In genomic region chr5:125381954-125382672, GRCm38 (mm10) we compare ENCODE assay signal across 14 mouse cellular contexts. TPM values are rescaled to one million over a fixed set of nuclear protein-coding genes. Genes with fewer than 3 reads are reported as not detected.
DNase-seq lines count a peak whose midpoint lies in the region; ATAC-seq and TF ChIP-seq lines count a peak whose summit lies in the region.
"Had no signal": no experiment of that assay in that cellular context is flagged by ENCODE, and none has a peak within 500 bp of the region (broad histone marks: within the 10 kb centered on the region; RNA-seq: fewer than 3 reads in every experiment).

No protein-coding gene starts in this region.

- intact Hi-C loops in left cerebral cortex, postnatal 10 days (cut with DNase I) = no loop called here

- H3K4me3 ChIP-seq in heart, embryonic 12.5 days = no peak overlapping the region
- no peak overlapping the region for H3K4me3 ChIP-seq in midbrain, embryonic 11.5 days (ENCODE audit: low read depth, low read length)
- H3K4me3 ChIP-seq in midbrain, embryonic 14.5 days (replicated peaks; ENCODE audit: low read depth, low read length) = no peak overlapping the region
- H3K4me3 ChIP-seq in intestine, postnatal 0 days (ENCODE audit: low read depth, low read length) = no peak overlapping the region
- H3K4me3 ChIP-seq: erythroblast, embryonic 14.5 days; heart, embryonic 15.5 days; midbrain, embryonic 15.5 days; neural tube, embryonic 13.5 days had no signal

- peaks cover 22% of the 10 kb centered on the region for H3K36me3 ChIP-seq in heart, embryonic 12.5 days
- peaks cover 11% of the 10 kb centered on the region for H3K36me3 ChIP-seq in midbrain, embryonic 11.5 days (ENCODE audit: control insufficient read depth, insufficient read depth, low read length)
- H3K36me3 ChIP-seq in midbrain, embryonic 14.5 days (ENCODE audit: control insufficient read depth, insufficient read depth, low read length) = peaks cover 21% of the 10 kb centered on the region
- peaks cover 18% of the 10 kb centered on the region for H3K36me3 ChIP-seq in intestine, postnatal 0 days (ENCODE audit: control insufficient read depth, insufficient read depth)

- TF ChIP-seq CTCF in intestine, postnatal 0 days (IDR thresholded peaks at IDR 0.05; ENCODE audit: low read depth) = no peak

- no peak overlapping the region for H3K27ac ChIP-seq in heart, embryonic 12.5 days (ENCODE audit: poor library complexity, severe bottlenecking)
- no peak overlapping the region for H3K27ac ChIP-seq in midbrain, embryonic 11.5 days (ENCODE audit: low read depth, low read length)
- H3K27ac ChIP-seq in midbrain, embryonic 14.5 days (replicated peaks; ENCODE audit: low read depth, low read length) = no peak overlapping the region
- no peak overlapping the region for H3K27ac ChIP-seq in intestine, postnatal 0 days (ENCODE audit: low read depth, low read length)
- H3K27ac ChIP-seq: kidney, postnatal 0 days; midbrain, embryonic 15.5 days; neural tube, embryonic 13.5 days had no signal

- peaks cover 14% of the 10 kb centered on the region for H3K4me1 ChIP-seq in heart, embryonic 12.5 days (replicated peaks)
- no peaks in the 10 kb centered on the region for H3K4me1 ChIP-seq in midbrain, embryonic 11.5 days (ENCODE audit: control insufficient read depth, insufficient read depth, low read length)
- H3K4me1 ChIP-seq in midbrain, embryonic 14.5 days (ENCODE audit: control insufficient read depth, insufficient read depth, low read length) = peaks cover 15% of the 10 kb centered on the region
- no peaks in the 10 kb centered on the region for H3K4me1 ChIP-seq in intestine, postnatal 0 days (replicated peaks; ENCODE audit: control insufficient read depth, insufficient read depth, low read length)

- 72% methylated on average over 5 of the region's 5 CpGs for WGBS in heart, embryonic 12.5 days
- 84% methylated on average over 5 of the region's 5 CpGs for WGBS in midbrain, embryonic 11.5 days
- 83% methylated on average over 5 of the region's 5 CpGs for WGBS in midbrain, embryonic 14.5 days
- 71% methylated on average over 5 of the region's 5 CpGs for WGBS in intestine, postnatal 0 days

- no peak overlapping the region for H3K9ac ChIP-seq in heart, embryonic 12.5 days
- H3K9ac ChIP-seq in midbrain, embryonic 11.5 days (ENCODE audit: low read length) = no peak overlapping the region
- no peak overlapping the region for H3K9ac ChIP-seq in midbrain, embryonic 14.5 days (replicated peaks; ENCODE audit: low read length)
- no peak overlapping the region for H3K9ac ChIP-seq in intestine, postnatal 0 days (ENCODE audit: low read depth, low read length)
- H3K9ac ChIP-seq: heart, embryonic 15.5 days; midbrain, embryonic 15.5 days; neural tube, embryonic 13.5 days had no signal

- DNase-seq in heart, adult 11 months = peak; percentile 89
- DNase-seq in midbrain, embryonic 11.5 days (ENCODE audit: low spot score, missing footprints) = no peak
- no peak for DNase-seq in midbrain, embryonic 14.5 days
- no peak for DNase-seq in left cerebral cortex, postnatal 10 days (ENCODE audit: extremely low spot score in 1 of 2, low spot score in 2 of 2)
- no peak for DNase-seq in retina, embryonic 14.5 days (ENCODE audit: low spot score)
- DNase-seq in ovary, postnatal 14 days (ENCODE audit: low spot score) = no peak
- DNase-seq: thymus, adult 18-20 months had no signal

- ATAC-seq in heart, embryonic 12.5 days (ENCODE audit: insufficient number of reproducible peaks, low FRiP score) = no peak
- peak; percentile 24; the same call in 1 of the 2 replicates for ATAC-seq in midbrain, embryonic 11.5 days (ENCODE audit: low FRiP score)
- ATAC-seq in midbrain, embryonic 14.5 days (ENCODE audit: low FRiP score, low TSS enrichment) = no peak; the same call in 1 of the 2 replicates
- ATAC-seq in intestine, postnatal 0 days = 0 out of 2 replicates have a peak, but pooled peaks have one; percentile 3
- ATAC-seq: midbrain, embryonic 15.5 days had no signal

- H3K27me3 ChIP-seq in heart, embryonic 12.5 days (replicated peaks) = no peaks in the 10 kb centered on the region
- H3K27me3 ChIP-seq in midbrain, embryonic 11.5 days (ENCODE audit: control insufficient read depth, insufficient read depth, low read length) = no peaks in the 10 kb centered on the region
- no peaks in the 10 kb centered on the region for H3K27me3 ChIP-seq in midbrain, embryonic 14.5 days (ENCODE audit: control insufficient read depth, insufficient read depth, low read length)
- H3K27me3 ChIP-seq in intestine, postnatal 0 days (replicated peaks; ENCODE audit: control insufficient read depth, insufficient read depth, low read length) = no peaks in the 10 kb centered on the region
- H3K27me3 ChIP-seq: heart, embryonic 15.5 days; midbrain, embryonic 15.5 days; neural tube, embryonic 13.5 days had no signal

- H3K9me3 ChIP-seq in heart, embryonic 12.5 days (replicated peaks) = no peaks in the 10 kb centered on the region
- H3K9me3 ChIP-seq in midbrain, embryonic 11.5 days (ENCODE audit: control insufficient read depth, low read length) = no peaks in the 10 kb centered on the region
- no peaks in the 10 kb centered on the region for H3K9me3 ChIP-seq in midbrain, embryonic 14.5 days (ENCODE audit: control insufficient read depth, low read length)
- no peaks in the 10 kb centered on the region for H3K9me3 ChIP-seq in intestine, postnatal 0 days (ENCODE audit: control insufficient read depth)
- H3K9me3 ChIP-seq: heart, embryonic 15.5 days; midbrain, embryonic 15.5 days; neural tube, embryonic 13.5 days had no signal

- H3K4me2 ChIP-seq in heart, embryonic 12.5 days = no peak overlapping the region
- no peak overlapping the region for H3K4me2 ChIP-seq in midbrain, embryonic 11.5 days
- no peak overlapping the region for H3K4me2 ChIP-seq in midbrain, embryonic 14.5 days (ENCODE audit: low read length)
- no peak overlapping the region for H3K4me2 ChIP-seq in intestine, postnatal 0 days (replicated peaks; ENCODE audit: low read depth)
- H3K4me2 ChIP-seq: heart, embryonic 15.5 days; midbrain, embryonic 15.5 days; neural tube, embryonic 13.5 days had no signal

RNA-seq across cellular contexts. Expression of gene Gm10382, which starts 7.0 kb away (rescaled TPM):
- 0.28 and 0.67 TPM in 2 replicates for polyA plus RNA-seq in heart, embryonic 12.5 days (2016; fragmentation: Nextera tagmentation; extraction: Ambion mirVana)
- polyA plus RNA-seq in midbrain, embryonic 11.5 days (2014; fragmentation: Nextera tagmentation; extraction: Ambion mirVana) = 0.12 and 0.29 TPM in 2 replicates
- 0.42 and 0.58 TPM in 2 replicates for polyA plus RNA-seq in midbrain, embryonic 14.5 days (2014; fragmentation: Nextera tagmentation; extraction: Ambion mirVana)
- 0.16 and 0.24 TPM in 2 replicates for polyA plus RNA-seq in intestine, postnatal 0 days (2015; fragmentation: Nextera tagmentation; extraction: Ambion mirVana)
- under 1 TPM; 0.39 to 0.56 TPM for total RNA-seq in left cerebral cortex, postnatal 10 days (2021)

RNA-seq across cellular contexts. Expression of gene Ubc, which starts 7.9 kb away (rescaled TPM):
- 840 and 852 TPM in 2 replicates for polyA plus RNA-seq in heart, embryonic 12.5 days (2016; fragmentation: Nextera tagmentation; extraction: Ambion mirVana)
- 1,030 and 1,101 TPM in 2 replicates for polyA plus RNA-seq in midbrain, embryonic 11.5 days (2014; fragmentation: Nextera tagmentation; extraction: Ambion mirVana)
- polyA plus RNA-seq in midbrain, embryonic 14.5 days (2014; fragmentation: Nextera tagmentation; extraction: Ambion mirVana) = 1,251 and 1,332 TPM in 2 replicates
- 345 and 371 TPM in 2 replicates for polyA plus RNA-seq in intestine, postnatal 0 days (2015; fragmentation: Nextera tagmentation; extraction: Ambion mirVana)
- 100 to 1,000 TPM; 831 to 842 TPM for total RNA-seq in left cerebral cortex, postnatal 10 days (2021)

RNA-seq across cellular contexts. Expression of gene Scarb1, which starts 41.2 kb away (rescaled TPM):
- polyA plus RNA-seq in heart, embryonic 12.5 days (2016; fragmentation: Nextera tagmentation; extraction: Ambion mirVana) = 74.3 and 75.2 TPM in 2 replicates
- 26.0 and 26.5 TPM in 2 replicates for polyA plus RNA-seq in midbrain, embryonic 11.5 days (2014; fragmentation: Nextera tagmentation; extraction: Ambion mirVana)
- polyA plus RNA-seq in midbrain, embryonic 14.5 days (2014; fragmentation: Nextera tagmentation; extraction: Ambion mirVana) = 22.8 and 26.8 TPM in 2 replicates
- polyA plus RNA-seq in intestine, postnatal 0 days (2015; fragmentation: Nextera tagmentation; extraction: Ambion mirVana) = 26.5 TPM in 2 replicates
- total RNA-seq in left cerebral cortex, postnatal 10 days (2021) = 10 to 100 TPM; 49.1 to 52.9 TPM

RNA-seq across cellular contexts. Expression of gene Dhx37, which starts 51.8 kb away (rescaled TPM):
- 11.0 and 11.4 TPM in 2 replicates for polyA plus RNA-seq in heart, embryonic 12.5 days (2016; fragmentation: Nextera tagmentation; extraction: Ambion mirVana)
- 9.2 and 9.9 TPM in 2 replicates for polyA plus RNA-seq in midbrain, embryonic 11.5 days (2014; fragmentation: Nextera tagmentation; extraction: Ambion mirVana)
- 8.5 and 9.8 TPM in 2 replicates for polyA plus RNA-seq in midbrain, embryonic 14.5 days (2014; fragmentation: Nextera tagmentation; extraction: Ambion mirVana)
- polyA plus RNA-seq in intestine, postnatal 0 days (2015; fragmentation: Nextera tagmentation; extraction: Ambion mirVana) = 2.5 and 3.2 TPM in 2 replicates
- total RNA-seq in left cerebral cortex, postnatal 10 days (2021) = 10 to 100 TPM; 12.2 to 14.5 TPM

RNA-seq across cellular contexts. Expression of gene Bri3bp, which starts 59.3 kb away (rescaled TPM):
- 41.8 and 49.3 TPM in 2 replicates for polyA plus RNA-seq in heart, embryonic 12.5 days (2016; fragmentation: Nextera tagmentation; extraction: Ambion mirVana)
- 28.4 and 29.4 TPM in 2 replicates for polyA plus RNA-seq in midbrain, embryonic 11.5 days (2014; fragmentation: Nextera tagmentation; extraction: Ambion mirVana)
- polyA plus RNA-seq in midbrain, embryonic 14.5 days (2014; fragmentation: Nextera tagmentation; extraction: Ambion mirVana) = 26.8 and 37.8 TPM in 2 replicates
- polyA plus RNA-seq in intestine, postnatal 0 days (2015; fragmentation: Nextera tagmentation; extraction: Ambion mirVana) = 35.7 and 42.8 TPM in 2 replicates
- total RNA-seq in left cerebral cortex, postnatal 10 days (2021) = 10 to 100 TPM; 81.3 to 83.6 TPM

Comparison
In these comparisons a context has a peak if more than half of its experiments do, and no peak if none do; other contexts are left out.
1. ATAC-seq: peak in midbrain, embryonic 11.5 days (single experiment) and intestine, postnatal 0 days (single experiment); none in heart, embryonic 12.5 days (single experiment) and midbrain, embryonic 14.5 days (single experiment).